Mouse (Mus musculus) mouse embryonic stem cell (cell line): ENCODE data around the gene Ptbp2.

Experiments
- in situ Hi-C, 2 experiments: fragments of 300-500 bp; cut with MboI; formaldehyde crosslinking; loops; 1 replicate in 1 of 2; 3 replicates in 1 of 2; pipeline ENCODE4 v1.14.3; 2019 to 2020; ENCODE audit warnings: low sequenced_read_pairs in 2 of 2, low pct_unique_long_range_greater_than_20kb in 1 of 2, mixed read lengths in 1 of 2; ENCODE audit not compliant: unreplicated experiment in 1 of 2

Ptbp2 gene

DNA sequence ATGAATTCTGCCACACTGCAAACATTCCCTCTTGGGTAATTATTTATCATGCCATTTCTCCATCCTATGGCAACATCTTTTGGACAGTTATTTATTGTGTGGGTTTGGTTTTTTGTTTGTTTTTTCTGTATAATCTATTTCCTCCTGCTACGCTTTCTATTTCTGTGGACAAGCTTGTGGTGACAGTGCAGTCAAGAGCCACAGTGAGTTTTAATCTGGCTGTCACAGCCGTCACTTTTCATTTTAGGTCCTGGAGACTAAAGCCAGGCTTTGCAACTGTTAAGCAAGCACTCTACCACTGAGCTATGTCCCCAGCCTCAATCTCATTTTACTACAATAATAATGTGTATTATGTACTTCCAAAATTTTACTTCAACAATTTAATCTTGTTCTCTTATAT lies 54.4 kb downstream of the Ptbp2 start:
- in situ Hi-C loops: no loop called here

GRCm38 (mm10) chr3:119712066-119712465 lies 72.2 kb downstream of the Ptbp2 start:
- in situ Hi-C loops: no loop called here

GRCm38 (mm10) chr3:119711503-119711902 lies 72.8 kb downstream of the Ptbp2 start:
- in situ Hi-C loops: no loop called here

DNA sequence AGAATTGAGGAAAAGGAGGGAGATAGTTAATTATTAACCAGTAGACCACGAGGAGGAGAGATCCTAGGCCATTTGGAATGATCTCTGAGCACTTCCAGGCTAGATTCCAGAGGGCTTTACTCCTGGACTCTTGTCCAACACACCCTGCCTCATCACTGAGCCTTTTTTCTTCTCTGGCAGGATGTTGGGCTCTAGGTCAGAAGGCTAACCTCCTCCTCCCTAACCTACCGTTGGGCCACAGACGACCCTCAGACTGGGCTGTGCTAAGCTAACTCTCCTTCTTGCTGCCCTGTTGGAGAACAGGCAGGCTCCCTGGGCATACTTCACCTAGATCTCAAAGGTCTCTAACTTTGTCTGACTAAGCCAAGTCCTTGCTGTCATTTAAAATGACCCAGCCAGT lies 82.8 kb downstream of the Ptbp2 start:
- in situ Hi-C loops: no loop called here

GRCm38 (mm10) chr3:119684741-119685140 lies 99.5 kb downstream of the Ptbp2 start:
- in situ Hi-C loops: no loop called here
